Mouse (Mus musculus) left cerebral cortex, postnatal 25 days (tissue): ENCODE results near the gene Pusl1. TPM values are rescaled to one million over a fixed set of nuclear protein-coding genes. Genes with fewer than 3 reads are reported as not detected.

ENCODE experiments used
- DNase-seq, 2 experiments: peaks; one replicate each; pipeline ENCODE4 v3.0.0; 2022; ENCODE audit warnings: low spot score in 2 of 2, mixed read lengths in 1 of 2
- intact Hi-C: fragments of 180-260 bp; cut with DNase I; formaldehyde crosslinking; loops from one replicate; pipeline ENCODE4 v1.15.1; 2025
- microRNA-seq, 2 experiments: library from miRNA; unstranded; fragments of <30 nt; microRNA quantifications; one replicate each; pipeline ENCODE4 v1.2.0; 2022
- total RNA-seq, 2 experiments: library from RNA; stranded (reverse); gene quantifications; 2 replicates each; pipeline ENCODE4 v1.2.3; 2021

Gene Pusl1
- total RNA-seq, 2 experiments from 2014 or later, result 60.5 to 65.5 TPM

GRCm38 (mm10) chr4:155848434-155849095 lies 43.0 kb downstream of the Pusl1 start:
- no peak for DNase-seq

GRCm38 (mm10) chr4:155847591-155848352 lies 43.8 kb downstream of the Pusl1 start:
- no peak for DNase-seq
- intact Hi-C loops, result no loop called here

More at GRCm38 (mm10) chr4:155848434-155849095, 43.0 kb downstream of the Pusl1 start:
- intact Hi-C loops, result no loop called here

GRCm38 (mm10) chr4:155846871-155847578 lies 44.6 kb downstream of the Pusl1 start, which contains the start of gene Dvl1:
Dvl1 (plus strand) TSS chr4:155847402.
- peak; percentile 92 to 93 for DNase-seq
- intact Hi-C loops, result no loop called here

- intact Hi-C loops, result no loop called here
- no peak for DNase-seq
Observed at GRCm38 (mm10) chr4:155843231-155843630, 48.4 kb downstream of the Pusl1 start.

- DNase-seq, result no peak
- intact Hi-C loops, result no loop called here
Observed at GRCm38 (mm10) chr4:155841651-155842270, 49.8 kb downstream of the Pusl1 start.

- intact Hi-C loops, result no loop called here
- DNase-seq, result peak in 1 of 2 experiments; percentile 29
Observed at GRCm38 (mm10) chr4:155841003-155841454, 50.6 kb downstream of the Pusl1 start.

- no peak for DNase-seq
Observed at GRCm38 (mm10) chr4:155840076-155841002, 51.2 kb downstream of the Pusl1 start.

GRCm38 (mm10) chr4:155839483-155839910 lies 52.1 kb downstream of the Pusl1 start, which contains the start of gene Mxra8:
Mxra8 (plus strand) TSS chr4:155839680.
- no peak for DNase-seq
- intact Hi-C loops, result no loop called here

More at GRCm38 (mm10) chr4:155840076-155841002, 51.2 kb downstream of the Pusl1 start:
- intact Hi-C loops, result no loop called here

- intact Hi-C loops, result no loop called here
- DNase-seq, result no peak
Observed at GRCm38 (mm10) chr4:155838187-155839153, 53.1 kb downstream of the Pusl1 start.

Small RNAs within 50 kb of the gene (microRNA-seq; reads per million reads assigned to microRNA genes)
- gene Gm22991, result 0 reads per million in 2 experiments

Other genes with a start within 250 kb of the Pusl1 start
- gene Gm10563, start 246.4 kb downstream of the Pusl1 start, total RNA-seq, result not detected
- gene Mmp23, start 238.4 kb downstream of the Pusl1 start, total RNA-seq, result 1 to 10 TPM; 2.5 to 2.9 TPM
- 100 to 1,000 TPM; 112 to 113 TPM for gene Mib2, start 222.6 kb downstream of the Pusl1 start, total RNA-seq
- gene Fndc10, start 197.4 kb downstream of the Pusl1 start, total RNA-seq, result 10 to 100 TPM; 26.5 to 29.2 TPM
- gene Ssu72, start 187.0 kb downstream of the Pusl1 start, total RNA-seq, result 10 to 100 TPM; 93.3 to 98.2 TPM
- 10 to 100 TPM; 58.0 to 61.9 TPM for gene Tmem240, start 157.0 kb downstream of the Pusl1 start, total RNA-seq
- 10 to 100 TPM; 44.0 to 52.3 TPM for gene Atad3a, start 130.7 kb downstream of the Pusl1 start, total RNA-seq
- gene Vwa1, start 117.1 kb downstream of the Pusl1 start, total RNA-seq, result 10 to 100 TPM; 14.0 to 16.6 TPM
- 10 to 100 TPM; 16.8 to 20.7 TPM for gene Tmem88b, start 105.9 kb downstream of the Pusl1 start, total RNA-seq
- not detected for gene Ankrd65, start 101.3 kb downstream of the Pusl1 start, total RNA-seq
- 10 to 100 TPM; 93.9 to 97.9 TPM for gene Mrpl20, start 88.9 kb downstream of the Pusl1 start, total RNA-seq
- 10 to 100 TPM; 65.7 to 78.1 TPM for gene Ccnl2, start 79.3 kb downstream of the Pusl1 start, total RNA-seq
- gene Aurkaip1, start 60.5 kb downstream of the Pusl1 start, total RNA-seq, result 100 to 1,000 TPM in 1 of 2 experiments, 10 to 100 TPM in 1; 99.6 to 104 TPM
- 1 to 10 TPM; 7.0 to 8.4 TPM for gene Mxra8, start 52.1 kb downstream of the Pusl1 start, total RNA-seq
- gene Dvl1, start 44.4 kb downstream of the Pusl1 start, total RNA-seq, result 10 to 100 TPM; 87.9 to 88.0 TPM
- gene Tas1r3, start 28.4 kb downstream of the Pusl1 start, total RNA-seq, result under 1 TPM; 0.27 to 0.32 TPM
- 10 to 100 TPM; 25.5 to 31.8 TPM for gene Cptp, start 22.3 kb downstream of the Pusl1 start, total RNA-seq
- gene Ints11, start 22.2 kb downstream of the Pusl1 start, total RNA-seq, result 10 to 100 TPM; 38.1 to 38.5 TPM
- gene Acap3, start within 50 bp of the Pusl1 start, total RNA-seq, result 100 to 1,000 TPM; 133 to 136 TPM
- gene Ube2j2, start 52.0 kb upstream of the Pusl1 start, total RNA-seq, result 10 to 100 TPM; 71.9 to 72.7 TPM
- 10 to 100 TPM; 12.8 to 21.8 TPM for gene C1qtnf12, start 70.5 kb upstream of the Pusl1 start, total RNA-seq
- gene B3galt6, start 100.9 kb upstream of the Pusl1 start, total RNA-seq, result 10 to 100 TPM in 1 of 2 experiments, 1 to 10 TPM in 1; 9.7 to 10.5 TPM
- gene Sdf4, start 101.1 kb upstream of the Pusl1 start, total RNA-seq, result 100 to 1,000 TPM; 182 to 184 TPM
- 1 to 10 TPM; 2.0 to 2.1 TPM for gene Tnfrsf4, start 122.1 kb upstream of the Pusl1 start, total RNA-seq
- not detected for gene Tnfrsf18, start 134.4 kb upstream of the Pusl1 start, total RNA-seq
- not detected for gene Ttll10, start 167.6 kb upstream of the Pusl1 start, total RNA-seq
- gene 9430015G10Rik, start 218.2 kb upstream of the Pusl1 start, total RNA-seq, result 10 to 100 TPM; 28.6 to 29.4 TPM
- under 1 TPM; 0.87 to 0.94 TPM for gene Rnf223, start 238.7 kb upstream of the Pusl1 start, total RNA-seq